8 mouse cellular contexts compared by ENCODE assay signal in the genomic region with DNA sequence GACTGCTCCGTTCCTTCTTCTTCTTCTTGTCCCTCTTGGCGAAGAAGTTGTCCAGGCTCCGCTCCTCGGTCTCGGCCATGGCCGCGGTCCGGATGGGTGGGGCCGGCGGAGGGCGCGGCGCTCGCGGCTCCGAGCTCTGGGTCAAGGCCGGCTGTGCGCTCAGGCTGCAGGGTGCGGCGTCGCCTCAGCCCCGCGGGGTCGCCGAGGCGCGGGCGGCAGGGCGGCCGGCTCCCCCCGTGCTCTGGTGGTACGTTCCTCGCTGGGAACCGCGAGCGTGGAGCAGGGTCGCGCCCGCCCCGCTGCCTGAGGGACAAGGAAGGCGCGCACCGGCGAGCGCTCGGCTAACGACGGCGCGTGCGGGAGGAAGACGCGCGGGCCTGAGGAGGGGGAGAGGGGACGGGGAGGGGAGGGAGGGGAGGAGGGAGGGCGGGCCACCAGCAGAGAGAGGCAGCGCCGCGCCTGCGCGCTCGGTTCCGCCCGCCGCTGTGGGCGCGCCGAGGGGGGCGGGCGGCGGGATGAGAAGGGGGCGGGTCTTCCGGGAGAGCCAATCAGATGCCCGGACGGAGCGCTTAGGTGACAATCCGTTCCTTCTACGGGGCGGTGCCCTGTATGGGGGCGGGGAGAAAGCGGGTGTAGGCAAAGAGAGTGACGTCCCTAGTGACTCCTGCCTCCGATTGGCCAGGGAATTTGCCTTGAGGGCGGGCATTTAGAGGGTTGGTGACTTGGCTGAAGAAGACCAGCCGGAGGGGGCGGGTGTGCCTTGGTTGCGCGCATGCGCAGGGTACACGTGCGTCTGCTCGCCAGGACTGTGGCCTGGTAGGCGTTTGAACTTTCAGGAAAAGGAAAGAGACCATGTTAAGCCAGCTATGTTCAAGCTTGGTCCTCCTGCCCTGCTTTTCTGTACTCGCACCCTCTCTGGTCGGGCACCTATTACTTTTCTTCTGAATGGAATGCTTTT. TPM values are rescaled to one million over a fixed set of nuclear protein-coding genes. Genes with fewer than 3 reads are reported as not detected.
DNase-seq lines count a peak whose midpoint lies in the region; ATAC-seq and TF ChIP-seq lines count a peak whose summit lies in the region.

A gene (minus strand): TSS at position 551 of the 958 bp plus-strand sequence.

- H3K27me3 ChIP-seq in embryonic facial prominence, embryonic 14.5 days (replicated peaks; ENCODE audit: control insufficient read depth, insufficient read depth, low read length) = no peaks in the 10 kb centered on the region
- H3K27me3 ChIP-seq in heart, adult 2 months (ENCODE audit: control insufficient read depth, insufficient read depth, low read length) = no peaks in the 10 kb centered on the region
- H3K27me3 ChIP-seq in limb, embryonic 13.5 days = no peaks in the 10 kb centered on the region
- H3K27me3 ChIP-seq in midbrain, embryonic 16.5 days (ENCODE audit: control insufficient read depth, insufficient read depth, low read depth, low read length) = no peaks in the 10 kb centered on the region

- TF ChIP-seq EP300 in heart, adult 2 months (IDR thresholded peaks at IDR 0.05; ENCODE audit: insufficient read depth, low read depth, low read length) = peak; percentile 56; the same call in 1 of the 2 replicates

- TF ChIP-seq CTCF in heart, adult 2 months (IDR thresholded peaks at IDR 0.05) = no peak

- ATAC-seq in embryonic facial prominence, embryonic 14.5 days (ENCODE audit: low read depth) = peak; percentile 98
- ATAC-seq in limb, embryonic 13.5 days (ENCODE audit: low FRiP score, low read depth) = peak; percentile 98
- ATAC-seq in midbrain, embryonic 16.5 days = peak; percentile 98

- peaks cover 3% of the 10 kb centered on the region; the same call in 1 of the 2 replicates for H3K79me2 ChIP-seq in heart, adult 2 months (replicated peaks; ENCODE audit: control insufficient read depth, insufficient read depth, low read length)

- peaks cover 22% of the 10 kb centered on the region for H3K36me3 ChIP-seq in embryonic facial prominence, embryonic 14.5 days (ENCODE audit: control insufficient read depth, insufficient read depth, low read length)
- peaks cover 15% of the 10 kb centered on the region for H3K36me3 ChIP-seq in heart, adult 2 months (ENCODE audit: control insufficient read depth, insufficient read depth, low read length)
- peaks cover 19% of the 10 kb centered on the region for H3K36me3 ChIP-seq in limb, embryonic 13.5 days
- no peaks in the 10 kb centered on the region for H3K36me3 ChIP-seq in midbrain, embryonic 16.5 days (ENCODE audit: control insufficient read depth, insufficient read depth, low read length)

- peak within 1 kb of the TSS; percentile 98 for H3K9ac ChIP-seq in embryonic facial prominence, embryonic 14.5 days (ENCODE audit: low read depth, low read length)
- H3K9ac ChIP-seq in heart, adult 2 months (ENCODE audit: low read depth, low read length) = peak within 1 kb of the TSS; percentile 90
- peak within 1 kb of the TSS; percentile 97 for H3K9ac ChIP-seq in limb, embryonic 13.5 days
- H3K9ac ChIP-seq in midbrain, embryonic 16.5 days (ENCODE audit: low read depth, low read length) = peak within 1 kb of the TSS; percentile 88

- DNase-seq in 3T3-L1 (ENCODE audit: low read depth, low spot score) = peak; percentile 100
- DNase-seq in adrenal gland, postnatal 4 days (ENCODE audit: low spot score in 2 of 2) = peak; percentile 94 to 98
- peak; percentile 100 for DNase-seq in embryonic facial prominence, embryonic 14.5 days (ENCODE audit: low spot score)
- DNase-seq in heart, adult 2 months = peak; percentile 97 to 100
- peak; percentile 100 for DNase-seq in kidney, adult 8-10 months
- peak; percentile 95 to 99 for DNase-seq in spleen, postnatal 10 days (ENCODE audit: low spot score in 2 of 2)

- peaks cover 20% of the 10 kb centered on the region for H3K4me1 ChIP-seq in embryonic facial prominence, embryonic 14.5 days (ENCODE audit: control insufficient read depth, insufficient read depth, low read length)
- H3K4me1 ChIP-seq in heart, adult 2 months (ENCODE audit: control insufficient read depth, insufficient read depth, low read length) = peaks cover 6% of the 10 kb centered on the region
- H3K4me1 ChIP-seq in limb, embryonic 13.5 days = peaks cover 26% of the 10 kb centered on the region
- peaks cover 18% of the 10 kb centered on the region for H3K4me1 ChIP-seq in midbrain, embryonic 16.5 days (ENCODE audit: control insufficient read depth, insufficient read depth, low read length)

- peak; percentile 75 for TF ChIP-seq POLR2A in heart, adult 2 months (IDR thresholded peaks at IDR 0.05; ENCODE audit: insufficient read depth, low read depth, low read length)

- intact Hi-C loops in heart, adult 2 months (cut with DNase I) = loop anchor here (2.0 to 5.0 kb wide), 2 partner anchors 58 to 637 kb away; a partner anchor contains a TSS

- peak within 1 kb of the TSS; percentile 96 for H3K27ac ChIP-seq in embryonic facial prominence, embryonic 14.5 days (replicated peaks; ENCODE audit: low read depth, low read length)
- peak within 1 kb of the TSS; percentile 95 for H3K27ac ChIP-seq in heart, adult 2 months
- peak within 1 kb of the TSS; percentile 97 for H3K27ac ChIP-seq in limb, embryonic 13.5 days
- peak within 1 kb of the TSS; percentile 96 for H3K27ac ChIP-seq in midbrain, embryonic 16.5 days (ENCODE audit: low read length)

- peak within 1 kb of the TSS; percentile 91 for H3K4me3 ChIP-seq in embryonic facial prominence, embryonic 14.5 days (ENCODE audit: low read depth, low read length)
- H3K4me3 ChIP-seq in heart, adult 2 months = peak within 1 kb of the TSS; percentile 62
- peak within 1 kb of the TSS; percentile 91 for H3K4me3 ChIP-seq in limb, embryonic 13.5 days
- peak within 1 kb of the TSS; percentile 88 for H3K4me3 ChIP-seq in midbrain, embryonic 16.5 days (ENCODE audit: low read depth, low read length)

- 1% methylated on average over 46 of the region's 95 CpGs for WGBS in embryonic facial prominence, embryonic 14.5 days
- WGBS in heart, adult 2 months = 2% methylated on average over 87 of the region's 95 CpGs
- WGBS in limb, embryonic 13.5 days = 4% methylated on average over 87 of the region's 95 CpGs
- 1% methylated on average over 64 of the region's 95 CpGs for WGBS in midbrain, embryonic 16.5 days

- H3K4me2 ChIP-seq in embryonic facial prominence, embryonic 14.5 days (ENCODE audit: low read depth, low read length) = peak within 1 kb of the TSS; percentile 79
- H3K4me2 ChIP-seq in limb, embryonic 13.5 days (replicated peaks) = peak within 1 kb of the TSS; percentile 76
- H3K4me2 ChIP-seq in midbrain, embryonic 16.5 days (ENCODE audit: low read length) = peak within 1 kb of the TSS; percentile 89

- H3K9me3 ChIP-seq in embryonic facial prominence, embryonic 14.5 days (ENCODE audit: control insufficient read depth, low read length) = no peaks in the 10 kb centered on the region
- no peaks in the 10 kb centered on the region for H3K9me3 ChIP-seq in limb, embryonic 13.5 days
- no peaks in the 10 kb centered on the region for H3K9me3 ChIP-seq in midbrain, embryonic 16.5 days (replicated peaks; ENCODE audit: control insufficient read depth, low read length, poor library complexity, severe bottlenecking)

RNA-seq across cellular contexts. Expression of the gene that starts here (rescaled TPM):
- total RNA-seq in adrenal gland, postnatal 4 days (2021) = 100 to 1,000 TPM; 163 to 175 TPM
- polyA plus RNA-seq in embryonic facial prominence, embryonic 14.5 days (2014; fragmentation: Nextera tagmentation; extraction: Ambion mirVana) = 92.7 and 94.0 TPM in 2 replicates
- 100 to 1,000 TPM; 121 to 143 TPM for total RNA-seq in heart, adult 2 months (2021)
- polyA plus RNA-seq in heart, adult 2 months (2012; rRNA removed) = 26.5 and 51.2 TPM in 2 replicates
- 121 and 122 TPM in 2 replicates for polyA plus RNA-seq in limb, embryonic 13.5 days (2015; fragmentation: Nextera tagmentation; extraction: Ambion mirVana)
- 87.9 and 89.0 TPM in 2 replicates for polyA plus RNA-seq in midbrain, embryonic 16.5 days (2015; fragmentation: Nextera tagmentation; extraction: Ambion mirVana)

Comparison
In these comparisons a context has a peak if more than half of its experiments do, and no peak if none do; other contexts are left out.
1. Peak in every context shown above with its lines: DNase-seq, ATAC-seq, H3K4me3 ChIP-seq and H3K27ac ChIP-seq.